Mouse (Mus musculus): ENCODE results near the gene Gm11127.
"Not testable (repeated sequence)": the region's sequence is repeated elsewhere in the genome, so short reads cannot be mapped to it uniquely, and the experiment has no call there.

DNA sequence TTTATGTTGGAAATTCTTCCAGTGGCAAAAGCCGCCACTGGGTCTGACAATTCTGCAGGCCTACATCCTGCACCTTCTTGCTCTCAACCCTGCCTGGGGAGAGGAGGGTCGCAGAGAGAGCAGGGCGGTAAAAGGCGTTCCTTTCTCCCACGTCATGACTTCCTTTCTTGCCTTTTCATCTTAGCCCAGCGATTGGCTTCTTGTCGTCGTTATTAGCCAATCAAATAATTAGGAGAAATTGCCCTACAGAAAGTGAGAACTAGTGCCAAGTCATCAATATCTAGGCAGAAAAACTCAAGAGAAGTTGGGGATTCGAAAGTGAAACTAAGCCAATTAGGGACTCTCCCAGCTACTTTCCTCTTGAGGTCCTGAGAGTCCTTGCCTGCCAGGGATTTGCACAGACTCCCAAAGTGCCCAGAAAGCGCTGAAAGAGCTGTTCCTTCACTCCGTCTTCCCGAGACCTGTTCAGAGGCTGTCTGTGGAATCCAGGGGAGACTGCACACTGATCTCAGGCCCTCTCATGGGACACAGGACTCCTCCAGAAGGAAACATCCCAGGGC lies 15.5 kb downstream of the Gm11127 start, which contains the start of the genes H2-T22 and Gm6034:
- TF ChIP-seq CTCF (IDR thresholded peaks at IDR 0.05; ENCODE audit: extremely low read depth, insufficient read depth, low read length): not testable (repeated sequence)
- TF ChIP-seq POLR2A (IDR thresholded peaks at IDR 0.05; ENCODE audit: extremely low read depth, insufficient read depth, low read length): peak; percentile 79
